Mouse (Mus musculus) ES-Bruce4 (cell line): Measurements from ENCODE around the gene Napepld. TPM values are rescaled to one million over a fixed set of nuclear protein-coding genes. Genes with fewer than 3 reads are reported as not detected.

Experiments
- H3K27ac ChIP-seq: 2 replicates; pipeline ENCODE4 v1.5.1; 2012; ENCODE audit warnings: low read length, inconsistent platforms; ENCODE audit not compliant: insufficient read depth
- H3K27me3 ChIP-seq: 2 replicates; pipeline ENCODE4 v1.6.1; 2012; ENCODE audit warnings: mild to moderate bottlenecking, low read length, inconsistent platforms; ENCODE audit not compliant: control insufficient read depth, poor library complexity, insufficient read depth, severe bottlenecking
- H3K36me3 ChIP-seq: 2 replicates; pipeline ENCODE4 v1.6.1; 2012; ENCODE audit warnings: inconsistent platforms, mild to moderate bottlenecking, low read length, moderate library complexity; ENCODE audit not compliant: control insufficient read depth, poor library complexity, insufficient read depth, severe bottlenecking
- H3K4me1 ChIP-seq: one replicate; pipeline ENCODE4 v1.8.1; 2011; ENCODE audit warnings: low read length; ENCODE audit not compliant: control insufficient read depth, insufficient read depth
- H3K4me3 ChIP-seq: 2 replicates; pipeline ENCODE4 v1.5.1; 2011; ENCODE audit warnings: low read depth, mild to moderate bottlenecking, low read length
- H3K9ac ChIP-seq: 2 replicates; pipeline ENCODE4 v1.6.1; 2012; ENCODE audit warnings: low read depth, mild to moderate bottlenecking, inconsistent platforms; ENCODE audit not compliant: poor library complexity, severe bottlenecking
- H3K9me3 ChIP-seq: replicated peaks from 2 replicates; pipeline ENCODE4 v1.6.1; 2012; ENCODE audit warnings: mild to moderate bottlenecking, low read length, inconsistent platforms; ENCODE audit not compliant: control insufficient read depth, poor library complexity, insufficient read depth, severe bottlenecking
- CTCF ChIP-seq: IDR thresholded peaks from one replicate; pipeline ENCODE4 v1.8.1; 2011; ENCODE audit warnings: low read depth, low read length
- EP300 ChIP-seq: IDR thresholded peaks from 2 replicates; pipeline ENCODE4 v1.6.1; 2011; ENCODE audit warnings: low read depth, low read length; ENCODE audit not compliant: insufficient read depth
- POLR2A ChIP-seq: IDR thresholded peaks from one replicate; pipeline ENCODE4 v1.8.1; 2011; ENCODE audit warnings: low read length; ENCODE audit not compliant: insufficient read depth
- polyA plus RNA-seq: library from polyadenylated mRNA; stranded (reverse); fragments of >200 nt; gene quantifications from 2 replicates; pipeline ENCODE4 v1.2.4, GENCODE M21; 2011; ENCODE audit warnings: low read depth; ENCODE audit not compliant: missing spikeins, insufficient read depth, insufficient read length

Napepld gene
- polyA plus RNA-seq, 1 experiment: 6.4 TPM

DNA sequence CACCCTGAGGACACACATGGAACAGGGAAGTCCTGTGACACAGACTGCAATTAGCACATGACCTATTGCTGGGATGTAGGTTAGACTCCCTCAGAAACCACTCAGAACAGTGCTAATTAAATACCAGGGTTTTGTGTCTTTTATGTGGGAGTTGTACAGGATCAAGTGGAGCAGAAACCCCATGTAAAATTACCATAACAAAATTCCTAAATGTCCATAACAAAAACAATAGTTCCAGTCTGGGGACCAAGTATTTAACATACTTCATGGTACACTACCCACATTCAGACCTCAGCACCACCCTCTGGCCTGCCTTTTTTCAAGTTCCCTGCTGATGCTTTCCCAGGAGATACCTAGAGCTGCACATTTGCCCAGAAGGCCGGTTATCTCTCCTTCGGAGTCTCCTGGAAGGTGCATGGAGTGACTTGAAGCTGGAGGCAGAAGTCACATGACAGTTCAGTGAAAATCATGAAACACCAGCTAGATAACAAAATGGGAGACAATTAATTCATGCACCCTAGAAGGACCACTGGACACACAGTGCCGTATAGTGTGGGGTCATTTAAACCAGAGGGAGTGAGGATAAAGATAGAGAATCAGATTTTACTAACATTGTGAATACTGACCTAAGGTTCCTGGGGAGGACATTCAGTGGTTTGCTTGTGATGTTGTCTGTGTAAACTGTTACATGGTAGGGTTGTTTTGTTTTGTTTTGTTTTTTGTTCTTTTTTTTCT is 31.1 kb upstream of the Napepld start:
- TF ChIP-seq POLR2A: no peak
- no peak for TF ChIP-seq EP300
- no peak for TF ChIP-seq CTCF
- no peak overlapping the region for H3K4me3 ChIP-seq
- no peaks in the 10 kb centered on the region for H3K9me3 ChIP-seq
- peaks cover 3% of the 10 kb centered on the region for H3K4me1 ChIP-seq
- H3K27ac ChIP-seq: no peak overlapping the region
- H3K27me3 ChIP-seq: no peaks in the 10 kb centered on the region
- no peak overlapping the region for H3K9ac ChIP-seq
- H3K36me3 ChIP-seq: no peaks in the 10 kb centered on the region

DNA sequence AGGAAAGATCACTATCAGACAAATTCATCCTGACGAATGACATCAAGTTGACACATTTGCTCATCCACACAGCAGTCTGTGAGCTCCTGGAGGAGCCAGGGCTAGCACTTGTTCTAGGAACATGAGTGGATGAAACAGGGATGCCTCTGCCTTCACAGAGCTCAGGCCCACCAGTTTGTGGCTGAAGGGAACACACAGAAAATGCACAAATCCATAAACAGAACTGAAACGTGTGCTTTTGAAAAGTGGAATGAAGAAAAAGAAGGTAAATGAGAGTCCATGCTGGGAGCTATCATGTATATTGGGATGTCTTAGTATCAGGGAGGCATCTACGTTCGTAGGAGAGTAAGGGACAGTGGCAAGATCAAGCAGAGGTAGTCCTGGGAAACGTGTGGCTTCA is 27.9 kb upstream of the Napepld start:
- H3K27me3 ChIP-seq: no peaks in the 10 kb centered on the region
- H3K9ac ChIP-seq: no peak overlapping the region
- H3K27ac ChIP-seq: no peak overlapping the region
- H3K36me3 ChIP-seq: no peaks in the 10 kb centered on the region
- no peak for TF ChIP-seq EP300
- no peak for TF ChIP-seq POLR2A
- no peak for TF ChIP-seq CTCF
- H3K4me3 ChIP-seq: no peak overlapping the region
- H3K4me1 ChIP-seq: peaks cover 3% of the 10 kb centered on the region
- H3K9me3 ChIP-seq: no peaks in the 10 kb centered on the region

DNA sequence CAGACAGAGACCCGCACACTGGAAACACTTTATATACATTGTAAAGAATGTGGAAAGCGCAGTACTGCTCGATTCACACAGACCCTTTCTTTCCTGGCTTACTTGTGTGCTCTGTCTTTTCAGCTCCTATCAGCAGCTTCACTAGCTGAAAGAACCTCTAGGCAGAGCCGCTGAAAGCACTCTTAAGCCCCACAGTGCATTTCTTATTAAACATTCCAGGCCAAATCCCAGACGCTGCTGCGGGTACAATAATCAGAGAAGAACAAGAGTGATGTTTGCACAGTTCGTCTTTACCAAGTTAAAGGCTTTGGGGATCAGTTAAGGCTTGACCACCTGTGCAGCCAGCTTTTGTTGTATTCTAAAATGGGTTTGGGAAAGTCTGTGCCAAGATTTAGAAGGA is 23.7 kb upstream of the Napepld start:
- Histone ChIP-seq H3K4me1 (no peaks in the 10 kb centered on the region), H3K27ac (no peak overlapping the region), H3K36me3 (no peaks in the 10 kb centered on the region), H3K9ac (0 out of 2 replicates have a peak overlapping the region, but pooled peaks have one; percentile 29), H3K4me3 (no peak overlapping the region), H3K9me3 (no peaks in the 10 kb centered on the region), H3K27me3 (no peaks in the 10 kb centered on the region)
- TF ChIP-seq POLR2A (no peak), CTCF (no peak), EP300 (no peak)

DNA sequence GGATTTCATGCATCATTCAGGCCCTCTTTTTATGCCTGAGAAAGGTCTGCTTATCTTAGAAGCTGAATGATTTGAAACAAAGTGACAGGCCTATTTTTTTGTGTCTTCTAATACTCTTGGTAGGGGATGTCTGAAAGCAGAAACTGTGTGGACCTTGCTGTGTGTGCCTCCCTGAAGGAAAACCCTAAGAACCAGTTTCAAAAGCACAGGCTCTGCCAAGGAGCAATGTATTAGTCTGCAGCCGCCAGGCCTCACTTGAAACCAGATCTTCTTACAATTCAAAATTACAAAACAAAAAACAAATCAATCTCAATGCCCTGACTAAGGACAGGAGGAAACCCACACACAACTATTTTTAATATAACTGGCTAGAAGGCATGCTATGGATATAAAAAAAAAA is 23.2 kb upstream of the Napepld start:
- Histone ChIP-seq H3K27me3 (no peaks in the 10 kb centered on the region), H3K9ac (0 out of 2 replicates have a peak overlapping the region, but pooled peaks have one; percentile 29), H3K4me1 (no peaks in the 10 kb centered on the region), H3K4me3 (no peak overlapping the region), H3K9me3 (no peaks in the 10 kb centered on the region), H3K27ac (no peak overlapping the region), H3K36me3 (no peaks in the 10 kb centered on the region)
- no peak for TF ChIP-seq EP300

DNA sequence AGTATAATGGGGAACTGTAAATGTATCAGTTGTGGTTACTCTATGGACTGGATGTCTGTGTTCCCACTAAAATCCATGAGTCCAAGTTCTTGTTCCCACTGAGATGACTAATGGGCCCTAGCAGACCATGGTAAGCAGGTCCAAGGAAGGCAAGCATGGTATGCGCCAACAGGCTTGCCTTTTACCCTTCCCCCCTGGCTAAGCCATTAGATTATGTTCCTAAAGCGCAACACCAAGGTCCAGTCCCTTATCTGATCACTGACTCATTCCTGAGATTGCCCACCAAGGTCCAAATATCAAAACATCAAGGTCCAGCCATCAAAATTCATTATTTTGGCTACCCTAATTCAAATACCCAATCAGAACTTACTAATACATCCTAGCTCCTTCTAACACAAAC is 18.0 kb upstream of the Napepld start:
- no peak overlapping the region for H3K9ac ChIP-seq
- H3K27ac ChIP-seq: no peak overlapping the region
- H3K36me3 ChIP-seq: no peaks in the 10 kb centered on the region
- no peaks in the 10 kb centered on the region for H3K4me1 ChIP-seq
- H3K9me3 ChIP-seq: no peaks in the 10 kb centered on the region
- no peak overlapping the region for H3K4me3 ChIP-seq
- TF ChIP-seq POLR2A (no peak), CTCF (no peak), EP300 (no peak)
- H3K27me3 ChIP-seq: no peaks in the 10 kb centered on the region

DNA sequence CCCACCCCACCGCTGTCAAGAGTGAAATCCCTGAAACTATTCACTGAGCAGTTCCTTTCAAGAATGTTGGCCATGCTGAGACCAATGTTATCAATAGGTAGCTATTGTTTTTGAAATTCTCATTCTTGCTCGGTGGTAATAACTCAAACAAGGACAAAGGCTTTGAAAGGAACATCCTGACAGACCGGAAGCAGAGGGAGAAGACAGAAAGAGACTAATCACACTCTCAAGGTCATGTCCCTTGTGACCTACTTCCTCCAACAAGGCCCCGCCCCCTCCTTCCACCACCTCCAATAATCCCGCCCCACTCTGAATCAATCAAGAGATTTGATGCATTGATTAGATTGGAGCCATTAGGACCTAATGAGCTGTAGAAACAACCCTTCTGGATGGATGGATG is 17.4 kb upstream of the Napepld start:
- H3K27ac ChIP-seq: no peak overlapping the region
- no peaks in the 10 kb centered on the region for H3K36me3 ChIP-seq
- no peaks in the 10 kb centered on the region for H3K4me1 ChIP-seq
- H3K9me3 ChIP-seq: no peaks in the 10 kb centered on the region
- no peak overlapping the region for H3K4me3 ChIP-seq
- no peak overlapping the region for H3K9ac ChIP-seq
- H3K27me3 ChIP-seq: no peaks in the 10 kb centered on the region
- no peak for TF ChIP-seq EP300
- no peak for TF ChIP-seq POLR2A
- no peak for TF ChIP-seq CTCF
